Mouse (Mus musculus): ENCODE results near the gene Slc35b2.

Gene Slc35b2

DNA sequence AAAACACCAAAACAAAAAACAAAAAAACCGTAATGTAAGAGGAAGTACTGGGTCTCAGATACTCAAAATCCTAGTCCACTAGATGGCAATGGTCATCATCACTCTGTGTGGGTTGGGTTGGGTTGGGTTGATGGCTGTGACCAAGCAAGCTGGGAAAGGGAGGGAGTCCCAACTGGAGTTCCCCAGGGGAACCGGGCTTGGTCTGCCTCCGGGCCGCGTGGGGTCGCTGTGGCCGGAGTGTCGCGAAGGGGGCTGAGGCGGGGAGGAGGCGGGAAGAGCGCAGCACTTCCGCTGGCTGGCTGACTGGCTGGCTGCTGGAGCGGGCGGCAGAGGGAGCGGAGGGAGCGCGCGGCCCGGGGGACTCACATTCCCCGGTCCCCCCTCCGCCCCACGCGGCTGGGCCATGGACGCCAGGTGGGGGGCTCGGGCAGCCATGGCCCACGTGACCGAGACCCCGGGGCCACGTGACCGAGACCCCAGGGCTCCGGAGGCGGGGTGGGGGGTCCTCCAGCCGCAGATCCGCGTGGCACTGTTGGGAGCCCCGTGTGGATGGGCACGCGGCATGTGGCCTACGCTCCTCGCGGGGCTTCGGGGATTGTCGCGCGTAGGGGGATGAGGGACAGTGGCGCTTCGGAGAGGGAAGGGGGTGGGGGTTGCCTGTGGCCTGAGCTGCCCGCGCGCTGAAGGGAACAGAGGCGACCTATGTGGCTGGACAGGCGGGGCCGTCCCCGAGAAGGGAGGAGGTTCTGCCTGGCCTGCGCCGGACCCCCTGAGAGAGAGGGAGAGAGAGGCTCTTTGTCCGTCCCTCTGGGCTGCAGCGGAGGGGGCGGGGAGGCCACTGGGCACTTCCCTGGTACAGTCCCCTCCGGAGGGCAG is at the start of gene Slc35b2:
Gene Slc35b2 (plus strand): TSS at position 220 of the 876 bp plus-strand sequence.
- peak; percentile 77 for DNase-seq (ENCODE audit: low read depth, low spot score)

DNA sequence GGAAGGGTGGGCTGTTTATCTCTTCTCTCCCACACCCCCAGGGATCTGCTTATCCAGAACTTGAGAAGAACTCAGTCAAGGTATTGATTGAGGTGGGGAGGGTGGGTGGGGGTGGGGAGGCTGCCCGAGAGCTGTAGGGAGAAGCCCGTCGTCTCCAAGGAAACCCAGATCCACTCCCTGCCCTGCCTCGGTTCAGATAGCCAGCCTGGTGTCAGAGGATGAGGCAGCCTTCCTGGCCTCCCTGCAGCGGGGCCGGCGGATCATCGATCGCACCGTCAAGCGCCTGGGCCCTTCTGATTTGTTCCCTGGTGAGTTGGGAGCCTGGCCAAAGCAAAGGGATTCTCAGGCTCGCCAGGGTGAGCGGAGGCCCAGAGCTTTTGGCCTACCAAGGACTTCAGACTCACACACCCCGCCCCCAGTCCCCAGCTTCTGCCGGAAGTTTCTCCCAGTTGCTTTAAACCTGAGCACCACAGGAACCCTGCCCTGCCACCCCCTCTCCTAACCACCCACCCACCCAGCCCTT is 48.4 kb upstream of the Slc35b2 start:
- no peak for DNase-seq (ENCODE audit: low read depth, low spot score)

DNA sequence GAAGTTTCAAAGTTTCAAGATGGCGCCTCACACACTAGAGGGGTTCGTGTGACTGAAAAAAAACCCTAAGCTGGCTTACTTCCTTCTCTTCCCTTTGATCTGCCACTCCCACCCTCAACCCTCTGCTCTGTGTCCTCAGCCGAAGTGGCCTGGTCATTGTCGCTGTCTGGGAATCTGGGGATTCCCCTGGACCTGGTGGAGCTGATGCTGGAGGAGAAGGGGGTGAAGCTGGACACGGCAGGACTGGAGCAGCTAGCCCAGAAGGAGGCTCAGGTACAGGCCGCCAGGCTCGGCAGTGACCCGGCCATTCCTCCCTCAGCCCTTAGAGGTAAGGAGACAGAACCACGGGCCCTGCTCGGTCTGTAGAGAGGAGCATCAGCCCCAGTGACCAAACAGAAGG is 47.9 kb upstream of the Slc35b2 start:
- DNase-seq (ENCODE audit: low read depth, low spot score) = no peak

DNA sequence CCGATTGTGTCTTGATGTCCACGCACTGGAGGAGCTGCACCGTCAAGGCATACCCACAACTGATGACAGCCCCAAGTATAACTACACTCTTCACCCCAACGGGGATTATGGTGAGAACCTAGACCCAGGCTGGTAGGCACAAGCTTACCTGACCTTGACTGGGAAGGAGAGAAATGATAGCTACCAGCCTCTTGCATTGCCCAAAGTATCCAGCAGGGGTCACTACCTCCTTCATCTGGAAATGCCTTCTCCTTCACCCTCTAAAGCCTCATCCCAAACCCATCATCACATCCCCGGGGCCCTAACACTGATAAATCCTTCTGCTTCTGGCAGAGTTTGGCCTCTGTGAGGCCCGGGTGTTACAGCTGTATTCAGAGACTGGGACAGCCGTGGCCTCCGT is 47.2 kb upstream of the Slc35b2 start:
- DNase-seq (ENCODE audit: low read depth, low spot score) = peak; percentile 48

DNA sequence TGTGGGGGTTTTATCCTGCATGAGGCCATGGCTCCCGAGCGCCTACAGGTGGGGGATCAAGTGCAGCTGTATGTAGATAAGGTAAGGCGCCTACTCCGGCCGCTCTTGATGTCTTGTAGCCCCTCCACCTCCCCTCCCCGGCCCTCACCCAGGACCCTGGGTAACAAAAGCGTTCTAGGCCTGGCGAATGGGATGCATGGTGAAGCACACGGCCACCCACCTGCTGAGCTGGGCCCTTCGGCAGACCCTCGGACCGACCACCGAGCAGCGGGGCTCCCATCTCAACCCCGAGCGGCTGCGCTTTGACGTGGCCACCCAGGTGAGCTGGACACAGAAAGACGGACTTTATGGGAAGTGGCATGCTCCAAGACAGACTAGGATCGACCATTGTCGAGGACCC is 46.5 kb upstream of the Slc35b2 start:
- no peak for DNase-seq (ENCODE audit: low read depth, low spot score)

DNA sequence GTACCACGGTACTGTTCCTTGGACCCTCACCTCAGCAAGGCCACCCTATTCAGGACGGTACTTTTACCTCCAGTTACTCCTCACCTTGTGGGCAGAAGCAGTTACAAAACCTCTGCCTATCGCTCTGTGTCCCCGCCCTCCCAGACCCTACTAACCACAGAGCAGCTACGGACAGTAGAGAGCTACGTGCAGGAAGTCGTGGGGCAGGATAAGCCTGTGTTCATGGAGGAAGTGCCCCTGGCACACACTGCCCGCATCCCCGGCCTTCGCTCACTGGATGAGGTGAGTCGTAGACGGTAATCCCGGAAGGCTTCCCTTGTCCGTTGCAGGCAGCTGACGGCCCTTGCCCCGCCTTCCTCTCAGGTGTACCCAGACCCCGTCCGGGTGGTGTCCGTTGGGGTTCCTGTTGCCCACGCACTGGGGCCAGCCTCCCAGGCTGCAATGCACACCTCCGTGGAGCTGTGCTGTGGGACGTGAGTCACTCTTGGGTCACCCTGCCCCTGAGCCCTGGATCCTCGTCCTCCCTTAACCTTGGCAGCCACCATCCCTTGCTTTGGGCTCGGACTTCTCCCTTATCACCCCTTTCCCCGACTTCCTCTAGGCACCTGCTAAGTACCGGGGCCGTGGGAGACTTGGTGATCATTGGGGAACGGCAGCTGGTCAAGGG is 46.0 kb upstream of the Slc35b2 start:
- DNase-seq (ENCODE audit: low read depth, low spot score) = no peak

DNA sequence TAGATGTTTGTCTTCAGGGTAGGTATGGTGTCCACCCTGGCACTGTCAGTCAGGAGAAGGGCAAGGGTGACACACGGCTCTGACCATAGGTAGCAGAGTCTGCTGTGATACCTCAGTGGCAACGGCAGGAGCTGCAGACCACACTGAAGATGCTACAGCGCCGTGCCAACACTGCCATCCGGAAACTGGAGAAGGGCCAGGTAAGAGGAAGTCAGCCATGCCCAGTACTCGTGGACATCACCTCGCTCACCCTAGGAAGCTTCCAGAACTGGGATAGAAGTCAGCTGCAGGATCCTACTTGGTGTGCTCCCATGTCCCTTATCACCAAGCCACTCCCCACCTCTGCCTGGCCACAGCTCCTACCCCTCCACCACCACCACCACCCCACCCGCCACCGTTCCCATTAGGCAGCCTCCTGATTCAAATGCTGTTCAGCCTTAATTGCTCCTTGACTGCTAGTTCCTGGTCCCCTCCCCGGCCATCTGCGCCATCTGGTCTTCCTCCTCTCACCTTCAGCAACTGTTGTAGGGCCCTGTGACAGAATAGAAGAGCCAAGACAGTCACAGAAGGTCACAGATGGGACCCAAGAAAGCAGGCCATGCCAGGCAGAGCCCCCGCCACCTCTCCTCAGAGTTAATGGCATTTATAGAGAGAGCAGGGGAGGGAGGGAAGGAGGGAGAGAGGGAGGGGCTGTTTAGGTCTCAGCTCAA is 44.8 kb upstream of the Slc35b2 start:
- DNase-seq (ENCODE audit: low read depth, low spot score) = no peak

DNA sequence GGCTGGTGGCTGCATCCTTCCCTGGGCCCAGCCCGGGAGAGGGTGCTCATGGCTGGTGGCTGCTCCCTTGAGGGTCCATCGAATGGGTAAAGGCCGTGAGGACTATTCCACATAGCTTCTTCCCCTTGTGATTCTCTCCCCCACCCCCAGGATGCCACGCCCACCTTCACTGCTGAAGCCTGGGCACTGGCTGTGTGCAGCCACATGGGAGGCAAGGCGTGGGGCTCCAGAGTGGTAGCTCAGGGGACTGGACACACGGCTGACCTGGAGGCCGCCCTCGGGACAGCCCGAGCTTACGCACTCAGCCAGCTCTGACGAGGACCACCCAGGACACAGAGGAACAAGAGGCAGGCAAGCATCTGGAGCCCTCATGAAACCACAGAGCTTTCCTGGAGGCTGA is 43.5 kb upstream of the Slc35b2 start:
- DNase-seq (ENCODE audit: low read depth, low spot score) = no peak

DNA sequence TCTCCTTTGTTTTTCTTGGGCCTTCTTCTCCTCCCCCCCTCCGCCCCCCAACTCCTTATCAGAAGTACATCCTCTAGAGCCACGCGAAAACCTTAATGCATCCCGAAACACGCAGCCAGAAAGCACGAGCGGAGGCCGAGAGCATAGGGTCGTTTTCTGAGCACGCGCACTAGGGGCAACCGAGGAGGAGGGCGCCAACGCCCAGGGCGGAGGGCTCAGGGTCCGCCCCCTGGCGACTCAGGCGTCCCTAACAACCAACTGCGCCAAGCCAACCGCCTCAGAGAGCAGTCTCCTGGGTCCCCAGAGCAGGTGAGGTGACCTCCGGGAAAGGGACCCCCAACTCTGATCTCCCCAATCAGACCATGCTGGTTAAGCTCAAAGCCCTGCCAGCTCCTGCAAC is 40.4 kb upstream of the Slc35b2 start, which contains the start of gene Tcte1:
Gene Tcte1 (plus strand): TSS at position 172 of the 400 bp plus-strand sequence.
- DNase-seq (ENCODE audit: low read depth, low spot score) = no peak

DNA sequence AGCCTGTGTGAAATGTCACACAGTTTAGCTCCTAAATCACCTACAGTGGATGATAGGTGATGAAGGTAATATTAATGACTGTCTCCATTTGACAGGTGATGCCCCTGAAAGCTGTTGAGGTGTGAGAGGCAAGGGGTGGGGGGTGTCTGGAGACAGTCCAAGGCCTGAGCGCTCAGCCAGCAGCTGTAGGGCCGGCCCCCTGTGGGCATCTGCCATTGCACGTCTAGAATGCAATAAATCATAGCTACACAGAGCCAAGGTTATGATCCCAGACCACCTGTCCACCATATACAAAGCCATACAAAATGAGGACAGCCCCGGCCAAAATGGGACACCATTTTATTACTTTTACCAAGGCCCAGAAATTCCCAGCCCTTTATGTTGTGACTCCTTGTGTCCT is 38.7 kb upstream of the Slc35b2 start:
- no peak for DNase-seq (ENCODE audit: low read depth, low spot score)

DNA sequence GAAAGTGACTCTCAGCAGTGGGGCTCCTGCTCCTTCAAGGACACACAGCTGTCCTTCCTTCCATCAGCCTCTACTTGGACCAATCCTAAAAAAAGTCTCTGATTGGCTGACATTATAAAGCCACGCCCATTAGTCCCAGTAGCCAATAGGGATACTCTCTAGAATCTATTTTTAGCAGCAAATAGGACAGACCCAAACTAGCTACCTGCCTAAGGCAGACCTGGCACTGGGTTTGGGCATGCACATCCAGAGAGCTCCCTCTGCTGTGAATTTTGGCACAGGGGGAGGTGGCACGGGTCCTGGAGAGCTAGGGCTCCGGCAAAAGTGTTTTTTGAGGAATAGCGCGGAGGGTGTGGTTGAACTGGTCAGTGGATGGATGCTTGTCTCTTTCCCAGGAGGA is 37.1 kb upstream of the Slc35b2 start:
- no peak for DNase-seq (ENCODE audit: low read depth, low spot score)

DNA sequence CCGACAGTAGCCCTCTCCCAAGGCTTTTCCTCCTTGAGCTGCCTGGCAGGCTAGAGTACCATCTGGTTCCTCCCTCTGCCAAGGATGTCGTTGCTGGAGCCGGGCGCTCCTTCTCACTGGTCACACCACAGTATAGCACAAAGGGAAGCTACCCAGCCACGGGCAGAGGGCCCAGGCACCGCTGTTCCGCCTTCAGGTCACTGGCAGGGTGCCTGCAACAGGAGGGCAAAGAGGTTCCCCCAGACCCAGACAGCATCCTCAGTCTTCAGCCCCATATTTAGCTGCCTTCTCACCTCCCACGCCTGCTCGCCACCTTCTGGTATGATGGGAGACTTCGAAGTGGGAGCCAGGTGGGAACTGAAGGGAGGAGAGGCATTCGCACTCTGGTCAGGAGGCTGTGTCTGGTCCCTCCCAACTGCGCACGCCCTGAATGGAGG is 33.3 kb upstream of the Slc35b2 start:
- no peak for DNase-seq (ENCODE audit: low read depth, low spot score)

DNA sequence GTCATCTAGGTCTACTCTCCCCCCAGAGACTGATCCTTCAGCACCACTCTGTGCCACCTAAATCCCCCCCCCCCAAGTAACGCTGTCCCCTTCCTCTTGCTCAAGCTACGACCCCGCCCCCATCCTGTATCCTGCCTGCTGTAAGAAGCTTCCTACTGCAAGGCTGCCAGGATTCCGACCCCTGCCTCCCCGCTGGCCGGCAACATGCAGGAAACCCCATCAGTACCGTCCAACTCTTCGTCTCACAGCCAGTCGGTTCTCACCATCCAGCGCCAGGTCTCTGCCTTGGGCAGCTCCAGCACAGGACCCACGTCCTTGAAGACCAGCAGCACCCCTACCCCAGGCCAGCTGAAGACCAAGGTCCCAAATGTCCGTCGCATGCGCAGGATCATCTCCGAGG is 30.8 kb upstream of the Slc35b2 start:
- no peak for DNase-seq (ENCODE audit: low read depth, low spot score)

DNA sequence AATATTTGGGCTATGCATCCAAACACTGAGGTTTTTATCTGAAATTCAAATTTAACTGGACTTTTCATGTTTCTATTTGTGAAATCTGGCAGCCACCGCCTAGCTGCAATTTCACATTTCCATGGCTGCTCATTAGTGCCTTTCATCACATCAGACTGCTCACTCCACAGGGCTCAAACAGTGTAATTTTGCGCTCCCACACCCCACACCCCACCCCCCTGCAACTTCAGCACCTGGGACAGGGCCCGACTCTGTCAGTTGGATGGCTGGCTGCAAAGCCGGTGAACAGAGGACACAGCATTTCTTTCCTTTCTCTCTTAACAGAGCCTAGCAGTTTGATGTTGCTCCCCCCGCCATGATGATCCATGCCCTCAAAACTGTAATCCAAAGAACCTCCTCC is 27.4 kb upstream of the Slc35b2 start:
- no peak for DNase-seq (ENCODE audit: low read depth, low spot score)

DNA sequence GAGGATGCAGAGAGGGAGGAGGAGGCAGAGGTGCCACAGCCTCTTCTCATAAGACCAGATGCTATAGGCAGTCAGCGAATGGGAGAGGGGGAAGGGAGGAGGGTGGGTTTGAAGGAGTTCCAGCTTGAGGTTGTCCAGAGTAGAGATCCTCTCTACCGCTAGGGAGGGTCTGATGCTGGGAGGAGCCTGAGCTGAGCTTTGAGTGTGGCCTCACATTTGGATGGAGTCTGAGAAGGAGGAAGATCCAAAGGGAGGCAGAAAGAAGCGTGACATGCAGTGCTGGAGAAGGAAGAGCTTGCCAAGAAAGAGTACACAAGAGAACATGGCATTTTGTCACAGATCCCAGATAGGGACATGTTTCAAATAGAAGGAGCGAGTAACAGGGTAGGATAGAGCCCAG is 25.3 kb upstream of the Slc35b2 start:
- no peak for DNase-seq (ENCODE audit: low read depth, low spot score)

DNA sequence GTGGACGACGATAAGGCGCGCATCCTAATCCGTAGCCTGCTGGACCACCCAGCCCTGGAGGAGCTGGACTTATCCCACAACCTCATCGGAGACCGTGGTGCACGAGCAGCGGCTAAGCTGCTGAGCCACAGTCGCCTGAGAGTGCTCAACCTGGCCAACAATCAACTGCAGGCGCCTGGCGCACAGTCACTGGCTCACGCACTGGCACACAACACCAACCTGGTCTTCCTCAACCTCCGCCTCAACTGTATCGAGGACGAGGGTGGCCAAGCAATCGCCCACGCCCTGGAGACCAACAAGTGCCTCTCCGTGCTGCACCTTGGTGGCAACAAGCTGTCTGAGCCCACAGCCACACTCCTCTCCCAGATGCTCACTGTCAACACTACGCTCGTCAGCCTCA is 24.0 kb upstream of the Slc35b2 start:
- no peak for DNase-seq (ENCODE audit: low read depth, low spot score)

DNA sequence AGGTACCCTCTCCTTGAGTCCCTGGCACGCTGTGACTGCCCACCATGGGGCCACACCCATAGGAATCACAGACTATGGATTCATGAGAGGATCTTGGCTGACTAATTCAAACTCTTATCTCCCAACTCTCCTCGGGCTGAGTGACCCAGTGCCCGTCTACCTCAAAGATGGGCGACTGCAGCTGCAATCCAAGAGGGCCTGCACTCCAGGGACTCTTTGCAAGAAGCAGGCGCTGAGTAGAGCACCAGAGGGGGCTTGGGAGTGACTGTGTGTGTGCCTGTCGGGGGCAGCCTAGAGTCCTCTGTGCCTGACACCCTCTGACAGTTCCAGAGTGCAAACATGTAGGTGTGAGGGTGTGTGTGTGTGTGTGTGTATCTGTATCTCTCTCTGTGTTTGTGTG is 21.5 kb upstream of the Slc35b2 start:
- DNase-seq (ENCODE audit: low read depth, low spot score) = no peak

DNA sequence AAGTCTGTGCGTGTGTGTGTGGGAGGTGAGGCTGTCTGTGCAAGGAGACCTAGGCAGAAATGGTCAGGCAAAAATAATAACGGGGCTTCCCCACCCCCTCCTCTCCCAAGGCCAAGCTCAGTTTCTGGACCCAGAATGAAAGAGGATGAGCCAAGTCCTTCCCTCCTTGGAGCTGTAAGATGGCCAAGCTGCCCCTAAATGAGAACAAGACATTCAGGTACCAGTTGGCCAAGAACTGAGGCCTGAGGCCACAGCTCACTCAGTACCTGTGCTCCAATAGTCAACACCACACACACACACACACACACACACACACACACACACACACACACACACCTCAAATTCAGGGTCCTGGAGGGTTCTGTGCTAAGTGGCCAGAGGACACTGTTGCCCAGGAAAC is 21.0 kb upstream of the Slc35b2 start:
- DNase-seq (ENCODE audit: low read depth, low spot score) = no peak

DNA sequence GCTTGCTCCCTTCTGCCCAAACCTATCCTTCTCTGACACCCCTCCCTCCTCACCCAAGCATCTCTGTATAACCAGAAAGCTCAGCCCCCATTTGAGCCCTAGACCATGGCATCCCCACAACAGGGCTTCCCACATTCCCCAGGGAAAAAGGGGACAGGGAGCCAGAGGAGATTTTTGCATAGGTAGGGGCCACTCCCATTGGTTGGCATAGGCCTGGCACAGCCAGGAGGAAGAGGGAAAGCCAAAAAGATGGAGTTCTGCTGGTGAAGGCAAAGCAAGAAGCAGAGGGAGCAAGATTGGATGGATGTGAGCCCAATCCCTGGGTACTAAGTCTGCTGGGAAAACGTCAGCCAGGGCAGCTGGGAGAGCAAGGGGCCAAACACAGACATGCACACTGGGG is 20.6 kb upstream of the Slc35b2 start:
- DNase-seq (ENCODE audit: low read depth, low spot score) = no peak

DNA sequence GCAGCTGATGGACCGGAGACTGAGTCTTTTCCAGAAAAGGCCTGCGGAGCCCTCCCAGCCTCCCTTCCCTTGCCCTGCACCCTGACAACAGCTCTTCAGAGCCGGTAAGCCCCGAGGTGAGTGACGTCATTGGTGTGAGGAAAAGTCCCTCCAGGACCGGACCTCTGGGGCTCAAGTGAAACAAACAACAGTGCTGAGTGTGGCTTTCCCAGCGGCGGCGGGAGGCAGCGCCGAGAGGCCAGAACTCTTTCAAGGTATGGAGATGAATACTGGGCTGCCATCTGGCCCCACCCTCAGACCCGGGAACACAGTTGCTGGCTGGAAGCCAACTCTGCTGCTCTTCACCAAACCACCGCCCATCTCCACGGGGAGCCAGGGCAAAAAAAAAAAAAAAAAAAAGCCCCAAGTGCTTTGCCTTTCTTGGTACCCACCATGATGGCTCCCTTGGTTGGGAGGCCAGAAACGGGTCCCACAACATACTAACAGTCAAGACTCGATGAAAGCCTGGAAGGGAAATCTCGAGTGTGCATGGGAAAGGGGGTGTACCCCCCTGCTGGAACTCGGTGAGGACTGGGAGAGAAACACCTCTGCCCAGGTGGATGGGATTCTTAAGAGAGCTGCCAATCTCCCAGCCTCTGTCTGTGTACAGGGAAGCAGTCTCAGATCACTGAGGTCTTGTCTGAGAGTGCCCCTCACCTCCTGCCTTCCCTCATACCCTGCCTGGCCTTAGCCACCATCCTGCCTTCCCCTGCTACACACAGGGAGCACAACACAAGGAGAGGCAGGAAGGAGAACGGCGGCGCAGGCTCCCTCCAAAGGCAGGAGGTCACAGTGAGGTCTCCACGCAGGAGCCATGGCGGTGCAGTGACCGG is 19.4 kb upstream of the Slc35b2 start:
- no peak for DNase-seq (ENCODE audit: low read depth, low spot score)

DNA sequence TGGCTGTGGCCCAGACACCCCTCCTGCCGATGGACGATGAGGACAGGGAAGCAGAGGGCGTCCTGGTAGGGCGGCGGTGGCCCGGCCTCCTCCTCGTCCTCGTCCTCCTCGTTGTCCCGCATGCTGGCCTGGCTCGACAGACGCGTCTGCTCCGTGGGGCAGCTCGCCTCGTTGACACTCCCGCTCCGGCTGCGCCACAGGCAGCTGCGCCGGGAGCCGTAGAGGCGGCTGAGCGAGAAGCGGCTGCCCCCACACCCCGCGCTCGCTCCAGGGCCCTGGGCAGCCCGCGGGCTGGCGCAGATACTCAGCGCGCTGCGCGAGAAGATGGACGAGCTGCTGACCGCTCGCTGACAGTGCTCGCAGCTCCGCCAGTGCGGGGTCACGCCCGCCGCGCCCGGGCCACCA is 18.8 kb upstream of the Slc35b2 start:
- no peak for DNase-seq (ENCODE audit: low read depth, low spot score)

Data from retina, adult 2 months (tissue).